Mouse (Mus musculus) kidney, adult 18-20 months (tissue): ENCODE data around the gene Arhgap42.

Experiments used
- DNase-seq: peaks from one replicate; pipeline ENCODE4 v3.0.0; 2021

Gene Arhgap42

DNA sequence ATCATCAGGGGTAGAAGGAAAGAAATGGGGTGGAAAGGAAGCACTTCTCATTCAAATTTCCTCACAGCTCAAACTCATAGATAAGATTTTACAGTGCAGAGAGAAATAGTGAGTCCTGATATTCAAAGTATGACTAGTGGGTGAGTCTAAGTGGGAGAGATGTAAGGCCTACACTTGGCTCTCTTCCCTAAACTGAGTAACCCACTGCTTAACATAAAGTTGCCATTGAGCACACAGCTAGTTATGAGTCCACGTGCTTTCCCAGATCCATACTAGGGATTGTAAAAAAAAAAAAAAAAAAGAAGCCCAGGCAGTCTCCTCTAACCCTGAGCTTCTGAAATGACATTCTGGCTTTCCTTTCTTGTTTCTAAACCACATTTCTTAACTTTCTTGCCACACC lies 96.8 kb downstream of the Arhgap42 start:
- DNase-seq, result no peak

DNA sequence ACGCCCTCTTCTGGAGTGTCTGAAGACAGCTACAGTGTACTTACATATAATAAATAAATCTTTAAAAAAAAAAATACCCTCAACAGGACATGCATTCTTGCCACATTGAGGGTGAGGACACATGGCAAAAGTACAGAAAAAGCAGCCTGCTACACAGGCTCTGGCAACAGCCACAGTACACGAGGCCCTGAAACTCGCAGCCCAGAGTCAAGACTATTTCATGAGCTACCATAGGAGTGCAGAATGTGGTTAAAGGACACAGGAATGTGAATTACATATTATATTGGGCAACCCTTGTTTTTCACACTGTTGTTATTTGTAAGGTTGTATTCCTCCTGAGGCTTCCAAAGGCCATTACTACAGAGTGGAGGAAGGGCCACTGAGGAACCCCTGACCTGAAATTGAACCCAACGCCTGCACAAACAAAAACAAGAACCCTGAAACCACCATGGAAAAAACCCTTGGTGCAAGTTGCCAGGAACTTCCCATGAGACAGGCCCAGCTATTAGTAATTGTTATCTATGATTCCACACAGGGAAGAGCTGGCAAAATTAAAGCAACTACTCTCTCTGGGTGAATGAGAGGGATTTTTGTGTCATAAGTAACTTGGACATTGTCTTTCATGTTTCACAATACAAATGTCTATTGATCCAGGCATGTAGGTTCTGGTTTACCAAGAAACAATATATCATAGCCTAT lies 109.8 kb downstream of the Arhgap42 start:
- no peak for DNase-seq

GRCm38 (mm10) chr9:9127041-9127755 lies 111.7 kb downstream of the Arhgap42 start:
- DNase-seq, result no peak

DNA sequence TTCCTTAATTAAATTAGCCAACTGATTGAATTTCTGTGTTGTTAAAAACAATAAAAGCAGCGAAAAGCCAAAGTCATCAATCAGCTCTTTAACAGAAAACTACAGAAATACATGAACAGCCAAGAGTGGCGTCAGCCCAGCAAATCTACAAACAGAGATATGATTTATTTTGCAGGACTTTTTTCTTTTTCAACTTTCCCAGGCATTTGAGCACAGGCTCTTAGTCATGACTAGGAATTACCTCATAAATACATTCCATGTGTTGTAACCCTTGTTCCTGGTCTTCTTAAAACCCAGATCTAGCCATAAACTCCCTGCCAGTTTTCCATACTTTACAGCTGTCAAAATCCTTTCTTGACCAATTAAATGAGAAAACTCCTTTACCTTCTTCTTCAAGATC lies 114.7 kb downstream of the Arhgap42 start:
- no peak for DNase-seq

DNA sequence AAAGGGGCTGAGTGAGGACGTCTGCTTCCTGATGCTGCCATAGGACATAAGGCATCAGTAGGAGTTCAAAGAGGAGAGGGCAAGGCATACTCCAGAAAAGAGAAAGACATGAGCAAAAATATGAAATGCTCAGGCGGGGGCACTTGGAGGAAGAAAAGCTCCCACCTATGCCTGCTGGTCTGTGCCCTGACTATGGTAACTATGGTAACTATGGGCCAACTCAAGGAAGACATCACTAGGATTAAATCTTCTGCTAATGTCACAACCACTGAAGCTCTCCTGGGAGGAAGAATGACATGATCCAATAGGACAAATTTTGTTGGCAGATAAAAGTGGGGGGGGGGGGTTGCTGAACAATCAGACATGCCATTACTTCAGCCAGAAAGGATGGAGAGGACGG lies 124.6 kb downstream of the Arhgap42 start:
- no peak for DNase-seq

- no peak for DNase-seq
Measured at GRCm38 (mm10) chr9:9113847-9114246, 125.1 kb downstream of the Arhgap42 start.

DNA sequence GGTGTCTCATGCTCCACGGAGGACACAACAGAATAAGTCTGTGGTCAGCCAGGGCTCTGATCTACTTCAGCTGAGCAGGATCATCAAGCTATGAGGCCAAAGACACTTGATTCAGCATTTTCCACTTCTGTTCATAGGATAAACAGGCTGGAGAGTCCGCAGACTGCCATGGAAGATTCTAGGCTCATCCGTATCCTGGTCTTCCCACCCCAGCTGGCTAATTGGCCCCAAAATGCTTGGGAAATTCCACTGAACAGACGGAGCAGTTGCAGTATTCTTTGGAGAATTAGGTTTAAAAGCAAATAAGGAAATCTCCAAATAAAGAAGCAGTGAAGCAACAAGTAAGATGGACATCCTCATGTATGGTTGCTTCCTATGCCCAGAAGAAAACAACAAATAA lies 126.0 kb downstream of the Arhgap42 start:
- no peak for DNase-seq

DNA sequence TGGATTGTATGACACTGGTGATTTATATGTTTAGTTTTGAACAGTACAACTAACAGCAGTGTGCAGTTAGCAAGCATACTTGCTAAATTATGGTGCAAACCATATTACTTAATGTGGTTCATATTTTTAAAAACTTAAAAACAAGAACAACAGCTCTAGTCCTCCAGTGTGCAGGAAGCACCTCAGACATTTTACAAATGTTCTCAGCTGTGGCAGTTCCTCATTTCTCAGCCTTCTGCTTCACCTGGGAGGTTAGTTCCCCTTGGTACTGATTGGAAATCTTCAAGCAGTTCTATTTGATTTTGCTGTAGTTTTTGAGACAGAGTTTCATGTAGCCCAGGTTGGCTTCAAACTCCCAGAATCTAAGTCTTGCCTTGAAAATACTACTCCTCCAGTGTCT lies 131.2 kb downstream of the Arhgap42 start:
- no peak for DNase-seq

- DNase-seq, result no peak
Measured at GRCm38 (mm10) chr9:9104761-9105160, 134.1 kb downstream of the Arhgap42 start.

DNA sequence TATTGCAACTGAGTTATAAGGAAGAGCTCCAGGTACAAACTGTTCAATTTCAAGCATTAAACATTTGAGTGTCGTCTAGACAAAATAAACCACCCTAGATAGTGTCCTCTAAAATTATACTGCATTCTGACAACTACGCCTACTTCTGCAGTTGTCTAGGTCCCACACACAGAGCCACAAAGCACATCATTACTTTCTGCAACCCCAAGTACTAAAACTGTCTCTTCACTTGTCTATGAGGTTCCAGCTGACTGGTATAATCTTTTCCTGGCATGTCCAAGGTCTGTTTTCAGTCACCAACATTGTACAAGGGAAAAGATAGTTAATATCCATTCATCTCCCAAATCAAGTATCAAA lies 136.8 kb downstream of the Arhgap42 start:
- no peak for DNase-seq

- no peak for DNase-seq
Measured at GRCm38 (mm10) chr9:9101482-9102157, 137.3 kb downstream of the Arhgap42 start.

- DNase-seq, result no peak
Measured at GRCm38 (mm10) chr9:9101055-9101454, 137.8 kb downstream of the Arhgap42 start.

- DNase-seq, result no peak
Measured at GRCm38 (mm10) chr9:9097835-9098234, 141.1 kb downstream of the Arhgap42 start.

DNA sequence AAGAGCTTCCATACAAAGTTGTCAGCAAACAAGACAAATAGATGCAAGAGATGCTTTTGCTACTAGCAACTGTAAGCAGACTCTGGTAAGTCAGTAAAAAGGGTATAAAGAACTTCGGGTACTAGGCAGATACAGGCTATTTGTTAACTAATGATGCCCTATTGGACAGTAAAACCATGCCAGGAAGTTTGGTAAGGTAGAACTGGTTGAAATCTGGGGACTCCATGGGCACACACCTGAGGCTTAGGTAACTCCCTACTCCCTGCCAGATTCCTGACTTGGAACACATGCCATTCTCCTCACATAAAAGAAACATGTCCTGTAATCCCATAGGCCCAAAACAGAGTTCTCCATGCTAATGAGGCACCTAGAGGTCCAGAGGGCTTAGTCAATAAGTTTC lies 142.1 kb downstream of the Arhgap42 start:
- no peak for DNase-seq

DNA sequence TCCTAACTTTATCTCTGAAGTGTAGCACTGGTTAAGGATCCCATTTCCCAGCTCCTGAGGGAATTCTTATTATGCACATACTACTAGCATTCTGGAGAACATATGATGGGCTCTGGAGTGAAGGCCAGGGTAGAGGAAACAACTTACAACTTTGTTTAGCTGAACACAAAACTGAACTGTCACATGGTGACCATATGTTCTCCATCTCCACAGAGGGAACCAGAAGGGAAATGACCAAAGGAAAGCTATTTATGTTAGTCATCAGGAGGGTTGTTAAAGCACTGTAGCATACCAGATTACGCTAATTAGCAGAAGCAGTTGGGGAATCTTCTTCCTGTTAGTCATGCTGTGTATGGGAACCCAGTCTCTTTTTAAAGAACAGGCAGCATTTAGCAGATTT lies 145.8 kb downstream of the Arhgap42 start:
- no peak for DNase-seq

GRCm38 (mm10) chr9:9083441-9083840 lies 155.5 kb downstream of the Arhgap42 start:
- peak; percentile 70 for DNase-seq

GRCm38 (mm10) chr9:9052920-9053319 lies 186.0 kb downstream of the Arhgap42 start:
- no peak for DNase-seq

- DNase-seq, result no peak
Measured at GRCm38 (mm10) chr9:9051184-9051583, 187.7 kb downstream of the Arhgap42 start.

GRCm38 (mm10) chr9:9049202-9049601 lies 189.7 kb downstream of the Arhgap42 start:
- no peak for DNase-seq

- no peak for DNase-seq
Measured at GRCm38 (mm10) chr9:9041009-9041408, 197.9 kb downstream of the Arhgap42 start.

DNA sequence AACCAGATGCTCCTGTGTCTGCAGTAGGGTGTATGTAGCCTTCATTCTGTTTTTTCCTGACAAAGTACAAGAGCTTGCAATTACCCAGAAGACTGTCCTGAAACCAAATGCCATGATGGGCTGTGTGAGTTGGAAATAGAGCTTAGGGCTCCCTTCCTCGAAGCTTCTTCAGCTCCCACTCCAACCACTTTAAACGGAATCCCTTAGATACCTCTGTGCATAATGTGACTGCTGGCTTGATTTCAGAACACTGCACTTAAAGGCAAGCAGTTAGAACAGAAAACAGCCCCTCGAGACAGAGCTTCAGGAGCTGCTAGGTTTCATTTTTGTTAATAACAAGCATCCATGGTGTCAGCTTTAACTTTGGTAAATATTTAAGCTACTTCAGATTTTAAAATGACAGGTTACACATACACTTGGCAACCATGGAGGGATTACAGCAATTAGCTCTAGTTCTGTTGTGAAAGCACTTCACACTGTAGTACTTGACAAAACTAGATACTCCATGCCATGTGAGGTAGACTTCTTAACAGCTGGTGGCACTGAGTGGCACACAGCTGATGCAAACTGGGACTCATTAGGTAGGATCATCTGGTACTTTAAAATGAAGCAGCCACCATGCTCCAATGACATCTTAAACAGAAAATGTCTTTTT lies 201.8 kb downstream of the Arhgap42 start:
- DNase-seq, result no peak

DNA sequence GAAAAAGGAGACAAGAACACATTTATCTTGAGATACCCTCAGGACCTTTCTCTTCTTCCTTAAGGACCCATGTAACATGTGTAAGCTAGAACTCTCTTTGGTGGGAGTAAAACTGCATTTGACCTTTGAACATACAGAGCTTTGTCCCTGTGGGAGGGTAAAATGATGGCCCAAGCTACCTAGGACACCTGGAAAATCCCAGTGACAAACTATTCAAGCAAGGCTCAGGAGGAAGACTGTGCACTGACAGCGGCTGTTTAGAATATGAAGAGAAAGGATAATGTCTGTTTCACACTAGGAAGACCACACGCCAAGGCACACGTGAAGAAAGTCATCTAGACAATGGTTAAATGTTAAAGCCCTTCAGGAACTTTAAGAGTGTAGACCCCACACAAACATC lies 211.0 kb downstream of the Arhgap42 start:
- DNase-seq, result no peak

GRCm38 (mm10) chr9:9027445-9027844 lies 211.5 kb downstream of the Arhgap42 start:
- DNase-seq, result no peak

- DNase-seq, result no peak
Measured at GRCm38 (mm10) chr9:9015108-9015507, 223.8 kb downstream of the Arhgap42 start.
